Mouse (Mus musculus): Measurements from ENCODE around the gene Ccr1l1. TPM values are rescaled to one million over a fixed set of nuclear protein-coding genes. Genes with fewer than 3 reads are reported as not detected.

The Ccr1l1 gene
- polyA plus RNA-seq, 1 experiment, result not detected

DNA sequence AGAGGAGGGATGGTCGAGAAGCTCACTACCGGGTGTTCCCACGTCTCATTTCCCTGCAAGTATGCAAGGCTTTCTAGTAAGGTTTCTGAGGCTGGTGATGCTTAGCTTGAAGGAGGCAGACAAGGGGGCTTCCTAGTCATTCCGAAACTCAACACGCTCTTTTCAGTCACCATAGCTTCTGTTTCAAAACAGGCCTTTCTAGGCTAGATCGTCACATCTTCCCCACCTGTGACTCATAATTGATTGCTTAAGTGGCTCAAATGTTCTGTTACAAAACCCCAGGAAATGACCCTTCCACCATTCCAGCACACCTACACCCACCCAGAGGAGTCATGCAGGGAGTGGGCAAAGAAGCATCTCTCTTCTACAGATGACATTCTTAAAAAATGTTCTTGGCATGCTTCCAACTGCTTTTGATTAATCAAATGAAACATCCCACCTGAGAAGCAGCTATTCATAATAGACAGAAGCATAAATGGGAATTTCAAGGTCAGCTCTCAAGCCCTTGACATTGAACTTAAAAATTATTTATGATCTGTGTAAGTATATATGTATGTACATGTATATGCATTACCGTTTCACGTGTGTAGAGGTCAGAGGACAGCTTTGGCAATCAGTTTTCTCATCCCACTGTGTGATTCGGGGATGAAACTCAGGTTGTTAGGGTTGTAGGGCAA is 41.5 kb downstream of the Ccr1l1 start:
- no peak for DNase-seq
- H3K27me3 ChIP-seq (ENCODE audit: control insufficient read depth, insufficient read depth, low read length), result no peaks in the 10 kb centered on the region
- TF ChIP-seq POLR2A (IDR thresholded peaks at IDR 0.05; ENCODE audit: control insufficient read depth, extremely low read depth, insufficient read depth, low read length, poor library complexity), result no peak
- TF ChIP-seq CTCF (IDR thresholded peaks at IDR 0.05; ENCODE audit: borderline replicate concordance, control insufficient read depth, extremely low read depth, insufficient read depth, low read length, poor library complexity), result no peak
- no peaks in the 10 kb centered on the region for H3K36me3 ChIP-seq (ENCODE audit: control insufficient read depth, insufficient read depth, low read length)
- peaks cover 6% of the 10 kb centered on the region for H3K4me1 ChIP-seq (replicated peaks; ENCODE audit: control insufficient read depth, insufficient read depth, low read length)
- no peak overlapping the region for H3K27ac ChIP-seq (ENCODE audit: control insufficient read depth, insufficient read depth, low read length)
- H3K4me3 ChIP-seq (ENCODE audit: control insufficient read depth, insufficient read depth, low read length), result no peak overlapping the region
- 89% methylated on average over 9 of the region's 9 CpGs for WGBS

DNA sequence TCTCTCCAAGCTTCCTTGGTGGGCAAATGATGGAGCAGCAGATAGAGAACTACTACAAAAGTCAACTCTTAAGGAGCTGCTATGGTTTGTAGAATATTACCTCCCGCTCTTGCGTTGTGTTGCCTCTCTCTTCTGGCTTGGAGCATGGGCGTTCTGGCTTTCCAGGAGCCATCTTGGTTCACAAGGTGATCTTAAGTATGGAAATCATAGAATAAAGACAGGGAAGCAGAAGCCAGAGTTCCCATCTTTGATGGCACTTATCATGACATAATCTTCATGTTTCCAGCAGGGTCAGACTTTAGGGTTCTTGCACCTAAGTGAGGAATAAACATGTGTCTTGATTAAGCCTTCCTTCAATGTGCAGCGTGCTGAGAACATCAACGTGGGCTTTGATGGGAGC is 42.4 kb downstream of the Ccr1l1 start:
- 98% methylated on average over 5 of the region's 5 CpGs for WGBS
- Histone ChIP-seq H3K36me3 (ENCODE audit: control insufficient read depth, insufficient read depth, low read length) (no peaks in the 10 kb centered on the region), H3K4me3 (ENCODE audit: control insufficient read depth, insufficient read depth, low read length) (no peak overlapping the region), H3K4me1 (replicated peaks; ENCODE audit: control insufficient read depth, insufficient read depth, low read length) (peaks cover 10% of the 10 kb centered on the region), H3K27me3 (ENCODE audit: control insufficient read depth, insufficient read depth, low read length) (no peaks in the 10 kb centered on the region), H3K27ac (ENCODE audit: control insufficient read depth, insufficient read depth, low read length) (no peak overlapping the region)
- no peak for DNase-seq
- TF ChIP-seq CTCF (IDR thresholded peaks at IDR 0.05; ENCODE audit: borderline replicate concordance, control insufficient read depth, extremely low read depth, insufficient read depth, low read length, poor library complexity) (no peak), POLR2A (IDR thresholded peaks at IDR 0.05; ENCODE audit: control insufficient read depth, extremely low read depth, insufficient read depth, low read length, poor library complexity) (no peak)

DNA sequence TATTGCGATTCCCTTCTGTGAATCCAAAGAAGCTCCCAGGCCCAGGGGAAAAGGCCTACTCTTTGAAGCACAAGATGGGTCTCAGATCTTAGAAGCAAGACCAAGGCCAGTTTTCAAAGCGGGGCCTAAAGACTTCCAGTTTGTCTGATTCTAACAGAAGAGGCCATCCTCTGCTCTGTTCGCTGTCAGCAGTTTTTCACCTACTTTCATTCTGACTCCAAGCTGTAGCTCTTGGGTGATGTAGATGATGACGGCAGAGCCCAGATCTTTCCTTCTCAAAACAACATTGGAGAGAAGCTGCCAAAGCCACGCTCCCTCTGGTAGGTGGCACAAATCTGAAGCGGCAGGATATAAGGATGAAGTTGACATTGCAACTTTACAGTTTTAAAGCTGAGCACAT is 42.9 kb downstream of the Ccr1l1 start:
- no peaks in the 10 kb centered on the region for H3K27me3 ChIP-seq (ENCODE audit: control insufficient read depth, insufficient read depth, low read length)
- WGBS, result 98% methylated on average over 6 of the region's 6 CpGs
- H3K36me3 ChIP-seq (ENCODE audit: control insufficient read depth, insufficient read depth, low read length), result no peaks in the 10 kb centered on the region
- no peak overlapping the region for H3K27ac ChIP-seq (ENCODE audit: control insufficient read depth, insufficient read depth, low read length)
- DNase-seq, result no peak
- no peak for TF ChIP-seq POLR2A (IDR thresholded peaks at IDR 0.05; ENCODE audit: control insufficient read depth, extremely low read depth, insufficient read depth, low read length, poor library complexity)
- TF ChIP-seq CTCF (IDR thresholded peaks at IDR 0.05; ENCODE audit: borderline replicate concordance, control insufficient read depth, extremely low read depth, insufficient read depth, low read length, poor library complexity), result no peak
- no peak overlapping the region for H3K4me3 ChIP-seq (ENCODE audit: control insufficient read depth, insufficient read depth, low read length)
- peaks cover 13% of the 10 kb centered on the region for H3K4me1 ChIP-seq (replicated peaks; ENCODE audit: control insufficient read depth, insufficient read depth, low read length)

DNA sequence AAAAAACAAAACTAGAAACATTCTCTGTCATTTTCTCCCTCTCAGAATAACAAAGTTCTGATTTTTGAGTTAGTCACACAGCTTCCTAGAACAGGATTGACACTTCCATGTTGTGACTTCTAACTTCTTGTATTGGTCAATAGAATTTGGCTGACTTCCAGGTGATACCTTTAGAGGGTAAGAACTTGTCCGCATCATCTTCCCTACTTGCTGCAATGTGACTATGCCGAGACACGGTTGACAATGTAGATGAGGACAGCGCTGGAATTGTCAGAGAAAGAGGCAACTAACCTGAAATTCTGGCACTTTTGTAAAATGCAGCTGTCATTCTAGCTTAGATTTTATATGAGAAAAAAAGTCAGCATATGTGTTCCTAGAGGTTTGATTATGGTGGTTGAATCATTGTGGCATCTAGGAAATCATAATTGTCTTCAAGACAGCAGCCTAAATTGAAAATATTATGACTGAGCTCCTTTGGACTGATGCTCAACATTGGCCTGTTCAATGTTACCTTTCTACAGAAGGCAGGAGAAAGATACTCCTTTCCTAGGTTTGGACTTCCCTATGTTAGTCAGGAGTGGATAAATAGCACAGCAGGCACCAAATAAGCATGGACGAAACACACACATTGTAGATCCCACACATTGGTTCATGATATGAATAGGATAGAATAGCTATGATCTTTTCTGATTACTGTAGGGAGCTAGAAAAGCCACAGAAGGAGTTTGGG is 44.3 kb downstream of the Ccr1l1 start:
- WGBS, result 94% methylated on average over 5 of the region's 5 CpGs
- H3K27me3 ChIP-seq (ENCODE audit: control insufficient read depth, insufficient read depth, low read length), result no peaks in the 10 kb centered on the region
- no peak for TF ChIP-seq CTCF (IDR thresholded peaks at IDR 0.05; ENCODE audit: borderline replicate concordance, control insufficient read depth, extremely low read depth, insufficient read depth, low read length, poor library complexity)
- TF ChIP-seq POLR2A (IDR thresholded peaks at IDR 0.05; ENCODE audit: control insufficient read depth, extremely low read depth, insufficient read depth, low read length, poor library complexity), result no peak
- H3K27ac ChIP-seq (ENCODE audit: control insufficient read depth, insufficient read depth, low read length), result no peak overlapping the region
- H3K36me3 ChIP-seq (ENCODE audit: control insufficient read depth, insufficient read depth, low read length), result no peaks in the 10 kb centered on the region
- H3K4me1 ChIP-seq (replicated peaks; ENCODE audit: control insufficient read depth, insufficient read depth, low read length), result peaks cover 17% of the 10 kb centered on the region
- H3K4me3 ChIP-seq (ENCODE audit: control insufficient read depth, insufficient read depth, low read length), result no peak overlapping the region
- DNase-seq, result no peak

DNA sequence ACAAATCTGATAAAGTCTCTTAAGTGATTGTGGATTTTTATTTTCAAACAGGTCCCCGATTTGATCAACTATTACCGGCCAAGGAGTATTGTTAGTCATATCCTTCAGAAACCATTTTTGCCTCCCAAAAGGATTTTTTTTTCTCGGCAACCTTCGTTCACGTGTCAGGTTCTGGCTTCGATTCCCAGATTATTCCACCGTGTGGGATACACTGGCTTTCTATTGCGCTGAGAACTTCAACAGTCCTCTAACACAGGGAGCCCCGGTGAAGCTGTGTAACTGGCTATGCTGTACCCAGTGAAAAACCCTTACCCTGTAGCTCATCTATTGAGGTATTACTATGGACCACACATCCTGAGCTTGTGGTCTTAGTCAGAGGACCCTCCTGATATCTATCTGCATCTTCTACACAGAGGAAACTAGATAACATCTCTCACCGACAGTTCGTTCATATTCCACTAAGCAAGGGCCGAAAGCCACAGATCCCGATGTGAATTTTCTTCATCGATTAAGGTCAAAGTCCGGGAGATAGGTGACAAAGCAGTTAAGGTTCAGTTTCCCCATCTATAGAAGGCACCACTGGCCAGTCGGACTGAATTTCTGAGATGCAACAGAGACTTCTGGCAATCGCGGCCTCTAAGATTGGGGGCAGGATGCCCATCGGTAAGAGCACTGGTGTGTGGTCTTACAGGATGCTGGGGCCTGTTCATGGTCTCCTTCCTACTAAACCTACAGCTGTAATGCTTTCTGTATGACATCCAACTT is 45.1 kb downstream of the Ccr1l1 start:
- TF ChIP-seq CTCF (IDR thresholded peaks at IDR 0.05; ENCODE audit: borderline replicate concordance, control insufficient read depth, extremely low read depth, insufficient read depth, low read length, poor library complexity) (no peak), POLR2A (IDR thresholded peaks at IDR 0.05; ENCODE audit: control insufficient read depth, extremely low read depth, insufficient read depth, low read length, poor library complexity) (no peak)
- H3K27me3 ChIP-seq (ENCODE audit: control insufficient read depth, insufficient read depth, low read length), result no peaks in the 10 kb centered on the region
- 50% methylated on average over 19 of the region's 19 CpGs for WGBS
- no peak overlapping the region for H3K27ac ChIP-seq (ENCODE audit: control insufficient read depth, insufficient read depth, low read length)
- H3K4me1 ChIP-seq (replicated peaks; ENCODE audit: control insufficient read depth, insufficient read depth, low read length), result peaks cover 19% of the 10 kb centered on the region
- H3K4me3 ChIP-seq (ENCODE audit: control insufficient read depth, insufficient read depth, low read length), result no peak overlapping the region
- H3K36me3 ChIP-seq (ENCODE audit: control insufficient read depth, insufficient read depth, low read length), result no peaks in the 10 kb centered on the region
- DNase-seq, result no peak

Data from thymus, adult 2 months (tissue).